Mouse (Mus musculus) CH12.LX (cell line): ENCODE measurements at regions not wholly inside any gene's neighbourhood (a gene's known extent, or its start where the extent isn't known, plus 50 kb on each side); places are given as distances from the start of the nearest gene placed in this dataset.

Source experiments
- CTCF ChIP-seq, 2 experiments: IDR thresholded peaks in 1 of 2; conservative IDR thresholded peaks in 1 of 2; 2 replicates each; pipeline ENCODE4 v1.5.1; 2011 to 2012; ENCODE audit warnings: low read depth in 2 of 2, low read length in 2 of 2, improper control_type of control experiment in 1 of 2, inconsistent platforms in 1 of 2, mild to moderate bottlenecking in 1 of 2, moderate library complexity in 1 of 2
- MAFK ChIP-seq: IDR thresholded peaks from 2 replicates; pipeline ENCODE4 v1.6.1; 2011; ENCODE audit warnings: low read length, improper control_type of control experiment; ENCODE audit not compliant: insufficient replicate concordance
- MEF2A ChIP-seq: IDR thresholded peaks from 2 replicates; pipeline ENCODE4 v1.6.1; 2014; ENCODE audit warnings: low read depth, mild to moderate bottlenecking, inconsistent platforms, low read length, improper control_type of control experiment, borderline replicate concordance

- TF ChIP-seq MAFK (no peak), MEF2A (no peak), CTCF (conservative IDR thresholded peaks at IDR 0.05 in 1 of 2, IDR thresholded peaks at IDR 0.05 in 1 of 2; ENCODE audit: low read depth in 2 of 2, low read length in 2 of 2) (no peak)
Measured at GRCm38 (mm10) chr13:116056976-116057647, 252.4 kb downstream of the Isl1 start.
